Mouse (Mus musculus) thymus, postnatal 25 days (tissue): ENCODE data around the gene Vmn1r46.
"Not testable (repeated sequence)": the region's sequence is repeated elsewhere in the genome, so short reads cannot be mapped to it uniquely, and the experiment has no call there.

Experiments used
- DNase-seq: peaks from one replicate; pipeline ENCODE4 v3.0.0; 2022

Gene Vmn1r46

DNA sequence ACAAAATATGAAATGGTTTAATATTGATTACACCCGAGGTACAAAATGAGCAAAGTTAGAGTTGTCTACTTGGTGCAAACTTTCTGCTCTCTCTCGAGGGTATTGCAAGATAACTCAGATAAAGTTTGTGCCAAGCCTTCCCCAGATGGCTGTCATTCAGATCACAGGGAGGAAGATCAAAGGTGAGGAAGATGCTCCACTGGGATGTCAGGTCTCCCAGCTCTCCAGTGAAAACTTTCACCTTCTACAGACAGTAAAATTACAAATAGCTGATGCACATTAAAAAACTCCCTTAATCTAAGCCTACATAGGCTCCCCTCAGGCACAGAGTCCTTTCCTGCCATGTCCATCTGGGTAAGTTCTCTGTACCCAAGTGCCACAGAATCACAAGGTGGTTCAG lies at the start of gene Vmn1r46:
Vmn1r46 (plus strand) TSS at position 301 of the 400 bp plus-strand sequence.
- DNase-seq: no peak

DNA sequence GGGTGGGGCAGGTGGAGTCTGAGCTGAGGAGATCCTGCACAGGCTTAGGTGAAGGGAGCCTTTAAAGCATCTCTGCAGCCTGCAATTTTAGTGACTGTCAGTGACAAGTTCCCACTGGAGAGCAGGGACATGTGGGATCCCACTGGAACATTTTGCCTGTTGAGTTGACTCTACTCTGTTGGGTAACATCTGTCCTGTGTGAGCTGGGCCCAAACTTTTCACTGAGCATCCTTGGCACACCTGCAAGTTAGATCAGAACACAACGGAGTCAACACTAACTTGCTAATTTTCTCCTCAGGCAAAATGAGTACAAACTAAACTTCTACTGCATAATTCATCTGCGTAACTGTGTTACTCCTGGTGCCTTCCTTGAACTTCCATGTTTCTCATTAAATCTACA lies 28.6 kb upstream of the Vmn1r46 start, which contains the start of gene Vmn1r45:
Vmn1r45 (minus strand) TSS at position 101 of the 400 bp plus-strand sequence.
- DNase-seq: not testable (repeated sequence)

DNA sequence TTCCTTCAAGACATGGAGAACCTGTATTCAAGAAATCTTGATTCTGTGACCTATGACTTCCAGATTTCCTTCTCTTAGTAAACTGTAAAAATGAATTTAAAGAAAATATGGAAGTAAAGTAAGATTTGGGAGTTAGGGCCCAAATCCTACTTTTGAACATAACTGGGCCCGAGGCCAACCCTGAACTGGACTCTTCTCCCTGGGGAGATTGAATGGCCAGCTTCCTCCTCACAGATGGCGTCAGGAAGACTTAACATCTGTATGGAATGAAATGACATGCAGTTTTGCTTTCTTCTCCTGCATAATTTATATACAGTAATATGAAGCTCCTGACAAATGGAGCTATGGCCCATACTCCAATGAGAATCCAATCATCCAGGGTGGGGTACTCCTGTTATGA lies 28.2 kb upstream of the Vmn1r46 start:
- DNase-seq: no peak

DNA sequence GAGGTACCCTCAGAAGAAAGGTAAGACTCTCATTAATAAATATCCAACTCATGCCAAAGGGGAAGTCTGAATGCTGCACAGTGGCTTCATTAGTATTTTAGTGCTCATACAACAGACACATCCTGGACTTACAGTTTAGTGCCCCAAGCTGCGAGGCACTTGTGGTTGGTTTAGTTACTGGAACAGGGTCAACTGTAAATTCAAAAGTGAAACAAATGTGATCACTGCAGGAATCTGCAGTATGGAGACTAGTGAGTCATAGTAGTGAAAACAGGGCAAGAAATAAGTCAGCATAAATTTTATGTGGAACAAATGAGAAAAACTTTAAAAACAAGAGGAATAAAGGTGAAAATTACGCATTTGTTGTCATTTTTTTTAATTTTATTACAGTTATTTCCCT lies 15.6 kb upstream of the Vmn1r46 start:
- no peak for DNase-seq

DNA sequence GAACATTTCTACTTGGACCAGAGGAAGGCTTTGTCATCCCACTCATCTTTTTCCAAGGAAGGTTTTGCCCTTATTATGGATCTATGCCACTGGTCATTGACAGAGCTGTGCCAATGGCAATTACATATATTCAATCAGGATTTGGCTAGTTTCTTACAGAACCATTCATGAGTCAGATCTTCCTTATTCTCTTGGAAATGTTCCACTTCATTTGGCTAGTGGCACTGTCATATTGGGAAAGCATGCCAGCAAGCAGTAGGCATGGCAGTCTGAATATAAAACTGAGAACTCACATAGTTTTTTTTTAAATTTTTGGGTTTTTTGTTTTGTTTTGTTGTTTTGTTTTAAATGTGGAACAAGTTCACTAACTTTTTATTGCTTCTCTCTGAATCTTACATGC lies 2.8 kb upstream of the Vmn1r46 start:
- no peak for DNase-seq

DNA sequence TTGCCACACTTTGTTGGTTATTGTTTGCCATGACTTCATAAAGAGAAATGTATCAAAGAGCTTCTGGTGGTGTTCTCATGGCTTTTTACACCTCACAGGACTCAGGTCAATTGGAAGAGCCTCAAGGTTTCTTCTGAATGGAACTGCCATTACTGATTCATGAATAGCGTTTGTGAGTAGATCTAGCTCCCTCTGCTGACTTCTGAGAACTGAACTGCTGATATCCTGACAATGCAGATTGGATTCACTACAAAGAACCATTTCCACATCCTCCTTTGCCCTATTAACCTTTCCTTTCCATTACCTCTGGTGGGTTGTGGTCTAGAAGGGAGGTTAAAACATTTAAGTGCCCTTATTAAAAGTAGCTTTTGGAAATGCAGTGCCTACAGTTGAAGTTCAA lies 16.9 kb downstream of the Vmn1r46 start:
- no peak for DNase-seq

DNA sequence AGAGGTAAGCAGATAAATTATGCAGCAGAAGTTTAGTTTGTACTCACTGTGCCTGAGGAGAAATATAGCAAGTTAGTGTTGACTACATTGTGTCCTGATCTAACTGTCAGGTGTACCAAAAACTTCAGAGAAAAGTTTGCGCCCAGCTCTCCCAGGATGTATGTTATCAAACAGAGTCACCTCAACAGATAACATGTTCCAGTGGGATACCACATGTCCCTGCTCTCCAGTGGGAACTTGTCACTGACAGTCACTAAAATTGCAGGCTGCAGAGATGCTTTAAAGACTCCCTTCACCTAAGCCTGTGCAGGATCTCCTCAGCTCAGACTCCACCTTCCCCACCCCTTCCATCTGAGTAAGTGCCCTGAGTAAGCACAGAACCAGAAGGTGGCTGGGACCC lies 46.7 kb downstream of the Vmn1r46 start, which contains the start of gene Vmn1r47:
Vmn1r47 (plus strand) TSS at position 301 of the 400 bp plus-strand sequence.
- not testable (repeated sequence) for DNase-seq
